Mouse (Mus musculus): ENCODE data around the gene Pdx1.

The Pdx1 gene

DNA sequence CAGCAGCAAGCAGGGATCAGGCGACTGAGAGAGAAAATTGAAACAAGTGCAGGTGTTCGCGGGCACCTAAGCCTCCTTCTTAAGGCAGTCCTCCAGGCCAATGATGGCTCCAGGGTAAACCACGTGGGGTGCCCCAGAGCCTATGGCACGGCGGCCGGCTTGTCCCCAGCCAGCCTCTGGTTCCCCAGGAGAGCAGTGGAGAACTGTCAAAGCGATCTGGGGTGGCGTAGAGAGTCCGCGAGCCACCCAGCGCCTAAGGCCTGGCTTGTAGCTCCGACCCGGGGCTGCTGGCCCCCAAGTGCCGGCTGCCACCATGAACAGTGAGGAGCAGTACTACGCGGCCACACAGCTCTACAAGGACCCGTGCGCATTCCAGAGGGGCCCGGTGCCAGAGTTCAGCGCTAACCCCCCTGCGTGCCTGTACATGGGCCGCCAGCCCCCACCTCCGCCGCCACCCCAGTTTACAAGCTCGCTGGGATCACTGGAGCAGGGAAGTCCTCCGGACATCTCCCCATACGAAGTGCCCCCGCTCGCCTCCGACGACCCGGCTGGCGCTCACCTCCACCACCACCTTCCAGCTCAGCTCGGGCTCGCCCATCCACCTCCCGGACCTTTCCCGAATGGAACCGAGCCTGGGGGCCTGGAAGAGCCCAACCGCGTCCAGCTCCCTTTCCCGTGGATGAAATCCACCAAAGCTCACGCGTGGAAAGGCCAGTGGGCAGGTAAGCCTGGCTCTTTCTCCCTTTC is at the start of gene Pdx1:
Gene Pdx1 (plus strand): TSS at position 34 of the 747 bp plus-strand sequence.
- in situ Hi-C loops (cut with MboI), result no loop called here

DNA sequence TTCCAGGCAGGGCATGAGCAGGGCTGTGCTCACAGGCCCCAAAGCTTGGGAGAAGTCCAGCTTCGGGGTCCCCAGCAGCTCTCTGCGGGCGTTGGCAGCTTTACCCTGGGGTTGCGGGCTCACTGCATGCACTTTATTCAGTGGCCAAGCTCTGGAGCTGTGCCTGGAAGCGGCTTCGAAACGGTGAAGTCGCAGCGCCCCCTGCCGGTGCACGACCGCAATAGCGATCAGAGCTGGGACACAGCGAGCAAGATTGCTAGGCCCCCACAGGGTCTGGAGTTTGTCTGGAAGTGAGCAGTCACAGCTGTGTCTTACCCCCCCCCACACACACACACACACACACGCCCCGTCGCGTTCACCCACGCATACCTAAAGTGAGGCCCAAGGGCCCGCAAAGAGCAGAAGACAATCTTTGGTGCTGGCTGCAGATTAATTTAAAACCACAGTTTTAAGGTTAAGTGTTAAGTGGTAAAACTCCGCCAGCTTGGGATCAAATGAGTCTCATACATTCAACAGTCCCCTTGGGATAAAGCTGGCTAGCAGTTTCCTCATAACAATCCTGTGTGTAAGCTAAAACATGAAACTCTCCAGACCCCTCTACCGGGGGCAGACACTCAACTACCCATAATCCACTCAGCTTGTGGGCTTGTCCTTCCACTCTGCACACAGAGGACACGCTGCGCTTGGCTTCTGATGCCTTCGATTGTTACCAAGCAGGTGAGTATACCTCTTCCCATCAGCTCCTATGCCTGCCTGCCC is 42.2 kb upstream of the Pdx1 start:
- in situ Hi-C loops (cut with MboI), result loop anchor here (10.0 kb wide), 1 partner anchor 313 kb away; no protein-coding TSS in a partner anchor

DNA sequence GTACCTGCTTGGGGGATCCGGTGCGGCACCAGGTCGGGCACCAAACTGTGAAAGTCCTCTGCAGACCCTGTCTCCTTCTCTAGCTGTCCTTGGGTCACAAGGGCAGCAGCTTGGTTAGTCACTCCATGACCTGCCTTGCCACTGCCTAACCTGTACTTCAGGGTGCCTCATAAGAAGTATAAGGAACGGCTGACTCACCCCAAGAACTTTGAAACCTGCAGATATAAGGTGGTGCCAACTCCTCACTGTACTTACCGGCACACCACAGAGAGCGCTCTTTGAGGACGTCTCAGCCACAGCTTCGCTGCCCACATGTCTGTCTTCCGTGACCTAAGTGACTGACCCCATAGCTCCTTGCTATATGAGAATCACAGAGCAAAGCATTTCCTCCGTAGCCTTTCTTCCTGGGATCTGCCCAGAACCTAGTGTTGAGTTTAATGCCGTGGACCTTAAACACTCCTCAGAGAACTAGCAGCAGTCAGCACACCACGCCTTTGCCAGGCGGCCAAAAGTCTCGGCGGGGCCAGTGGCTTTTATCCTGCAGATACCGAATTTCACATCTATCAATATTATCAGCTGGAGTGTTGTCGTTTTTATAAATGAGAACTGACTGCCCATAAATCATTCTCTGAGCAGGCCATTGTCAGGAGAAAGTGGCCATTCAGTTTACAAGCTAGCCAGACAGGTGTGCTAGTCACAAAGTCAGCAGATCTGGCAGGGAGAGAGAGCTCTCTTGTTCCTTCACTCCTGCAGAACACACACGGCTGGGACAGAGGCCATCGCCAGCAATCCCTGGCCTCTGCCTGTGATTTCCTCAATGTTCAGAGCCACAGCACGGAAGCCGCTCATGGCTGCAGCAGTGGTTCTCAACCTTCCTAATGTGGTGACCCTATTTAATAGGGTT is 34.1 kb upstream of the Pdx1 start:
- in situ Hi-C loops (cut with MboI), result loop anchor here (10.0 kb wide), 1 partner anchor 251 kb away; no protein-coding TSS in a partner anchor

DNA sequence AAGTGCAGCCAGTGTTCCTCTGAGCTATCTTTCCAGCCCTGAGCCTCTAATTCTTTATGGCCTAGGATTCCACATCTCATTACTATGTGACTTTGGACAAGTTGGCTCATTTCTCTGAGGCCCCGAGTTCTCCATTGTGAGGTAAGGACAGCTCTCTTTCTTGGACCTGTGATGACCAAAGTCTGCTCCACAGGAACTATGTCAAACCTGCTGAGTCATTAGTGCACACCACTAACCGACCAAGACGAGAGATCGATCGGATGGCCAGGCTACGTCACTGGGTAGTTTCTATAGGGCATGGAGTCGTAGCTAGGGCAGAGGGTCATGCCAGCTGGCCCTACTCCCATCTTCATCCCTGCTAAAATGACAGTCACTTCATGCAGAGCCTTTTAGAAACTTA is 25.9 kb upstream of the Pdx1 start:
- in situ Hi-C loops (cut with MboI), result no loop called here

DNA sequence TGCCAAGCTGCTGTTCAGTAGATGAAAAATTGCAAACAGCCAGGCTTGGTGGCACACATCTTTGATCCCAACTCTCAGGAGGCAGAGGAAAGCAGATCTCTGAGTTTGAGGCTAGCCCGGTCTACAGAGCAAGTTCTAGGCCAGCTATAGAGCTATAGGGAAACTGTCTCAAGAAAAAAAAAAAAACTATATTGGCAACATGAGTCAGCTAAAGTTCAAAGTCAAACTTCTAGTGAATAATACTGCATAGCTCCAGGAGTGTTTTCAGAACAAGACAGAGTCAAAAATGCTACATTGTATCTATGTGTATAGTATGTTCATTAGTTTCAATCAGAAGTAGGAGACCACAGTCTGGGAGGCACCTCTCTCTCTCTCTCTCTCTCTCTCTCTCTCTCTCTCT is 9.6 kb upstream of the Pdx1 start:
- in situ Hi-C loops (cut with MboI), result no loop called here

DNA sequence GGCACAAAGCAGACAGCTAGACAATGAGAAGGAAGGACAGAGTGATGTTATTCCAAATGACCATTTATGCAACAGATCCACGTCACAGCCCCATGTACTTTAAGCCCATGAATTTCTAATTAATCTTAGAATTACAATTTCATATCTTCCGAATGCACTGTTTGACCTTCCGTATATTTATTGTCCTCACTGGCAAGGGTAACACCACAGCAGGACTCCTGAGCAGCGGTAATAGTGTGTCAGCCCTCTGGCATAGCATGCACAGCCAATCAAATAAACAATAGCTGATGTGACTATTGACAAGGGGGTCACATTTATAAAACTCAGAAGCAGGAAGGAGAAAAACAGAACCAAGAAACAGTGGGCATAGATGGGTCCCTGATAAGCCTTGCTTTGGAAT is 9.0 kb upstream of the Pdx1 start:
- in situ Hi-C loops (cut with MboI), result no loop called here

DNA sequence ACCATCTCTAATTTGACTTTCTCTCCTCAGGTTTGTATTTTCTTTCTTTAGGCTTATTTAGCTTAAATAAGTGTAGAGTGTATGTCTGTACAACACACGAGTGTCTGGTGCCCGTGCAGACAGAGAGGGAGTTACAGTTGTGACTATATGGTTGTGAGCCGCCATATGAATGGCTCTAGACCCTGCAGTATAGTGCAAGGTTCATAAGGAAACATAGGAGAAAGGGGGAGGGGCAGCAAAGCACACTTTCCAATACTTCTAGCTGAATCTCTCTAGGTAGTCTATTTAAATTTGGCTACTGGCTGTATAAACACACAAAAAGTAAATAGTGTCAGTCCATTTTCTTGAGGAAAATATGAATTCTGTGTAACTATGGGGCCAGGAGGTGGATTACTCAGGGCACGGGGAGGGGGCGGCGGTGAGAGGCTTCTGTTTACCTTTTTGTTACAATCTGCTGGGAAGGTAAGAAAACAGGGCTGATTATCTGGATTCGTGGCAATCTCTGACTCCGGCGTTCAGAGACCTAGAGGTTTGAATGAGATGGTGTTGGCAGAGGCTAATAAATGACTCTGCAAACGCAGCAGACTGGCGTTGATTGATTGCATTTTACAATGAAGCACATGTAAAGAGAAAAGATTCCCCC is 7.7 kb upstream of the Pdx1 start:
- in situ Hi-C loops (cut with MboI), result no loop called here

DNA sequence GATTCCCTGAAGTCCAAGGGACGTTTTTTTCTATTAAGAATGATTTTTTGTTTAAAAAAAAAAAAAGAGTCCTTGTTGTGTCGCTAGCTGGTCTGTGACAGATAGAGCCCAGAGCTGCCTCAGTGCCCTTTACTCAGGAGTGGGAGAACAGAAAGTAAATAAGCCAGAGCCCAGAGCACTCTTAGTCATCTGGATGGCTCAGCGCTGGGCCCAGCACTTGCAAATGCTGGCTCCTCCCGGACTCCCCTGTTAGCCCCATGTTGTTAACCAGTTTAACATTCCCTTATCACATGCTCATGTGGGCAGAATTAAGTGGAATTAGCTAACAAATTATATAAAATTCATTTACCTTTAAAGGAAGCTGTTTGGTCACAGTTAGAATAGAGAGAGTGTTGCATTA is 5.8 kb upstream of the Pdx1 start:
- in situ Hi-C loops (cut with MboI), result no loop called here

DNA sequence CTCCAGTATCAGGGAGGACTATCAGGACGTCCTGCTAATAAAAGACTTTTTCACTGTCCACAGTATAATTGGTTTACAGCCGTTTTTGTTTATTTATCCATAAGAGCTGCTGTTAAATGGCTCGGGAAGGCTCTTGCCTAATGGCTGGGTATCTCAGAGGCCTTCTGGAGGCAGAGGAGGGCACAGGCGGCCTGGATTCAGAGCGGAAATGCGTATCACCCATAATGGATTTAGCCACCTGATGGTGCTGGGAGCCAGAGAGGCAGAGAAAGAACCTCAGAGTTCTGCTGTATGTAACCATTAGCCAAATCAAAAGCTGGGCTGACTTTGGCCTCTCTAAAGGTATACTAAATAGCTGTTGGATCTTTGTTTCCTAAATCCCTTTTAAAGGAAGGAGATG is 2.3 kb upstream of the Pdx1 start:
- in situ Hi-C loops (cut with MboI), result no loop called here

DNA sequence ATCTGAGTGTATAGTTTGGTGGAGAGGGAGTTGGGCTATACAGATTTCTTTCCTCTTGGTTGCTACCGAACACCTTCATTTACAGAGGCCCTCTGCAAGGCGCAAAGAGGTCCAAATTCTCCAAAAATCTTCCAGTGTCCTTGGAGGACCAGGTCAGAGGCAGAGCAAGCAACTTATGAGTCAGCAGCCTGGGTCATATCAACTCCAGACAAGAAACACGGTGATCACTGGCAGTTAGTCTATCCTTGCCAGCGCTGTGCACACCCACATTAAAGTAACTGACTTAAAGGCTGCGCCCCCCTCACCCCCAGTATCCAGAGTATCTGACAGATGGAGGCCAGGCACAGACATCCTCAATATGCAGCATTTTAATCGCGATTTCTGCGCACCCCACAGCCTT is 1.0 kb upstream of the Pdx1 start:
- in situ Hi-C loops (cut with MboI), result no loop called here

DNA sequence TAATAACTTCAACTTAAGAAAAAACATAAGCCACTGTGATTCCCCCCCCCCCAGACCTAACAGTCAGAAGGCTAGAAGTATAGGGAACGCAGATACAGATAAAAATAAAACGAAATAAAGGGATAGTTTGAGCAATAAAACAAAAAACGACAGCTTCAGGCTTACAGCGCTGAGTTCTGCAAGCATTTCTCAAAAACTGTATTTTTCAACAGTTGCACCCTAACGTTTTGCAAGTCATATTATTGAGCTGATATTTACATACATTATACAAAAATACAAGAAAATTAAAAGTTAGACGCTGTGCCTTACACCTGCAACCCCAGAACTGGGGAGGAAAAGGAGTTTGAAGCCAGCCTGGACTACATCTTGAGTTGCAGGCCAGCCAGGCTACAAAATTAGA is 388 bp upstream of the Pdx1 start:
- in situ Hi-C loops (cut with MboI), result no loop called here

DNA sequence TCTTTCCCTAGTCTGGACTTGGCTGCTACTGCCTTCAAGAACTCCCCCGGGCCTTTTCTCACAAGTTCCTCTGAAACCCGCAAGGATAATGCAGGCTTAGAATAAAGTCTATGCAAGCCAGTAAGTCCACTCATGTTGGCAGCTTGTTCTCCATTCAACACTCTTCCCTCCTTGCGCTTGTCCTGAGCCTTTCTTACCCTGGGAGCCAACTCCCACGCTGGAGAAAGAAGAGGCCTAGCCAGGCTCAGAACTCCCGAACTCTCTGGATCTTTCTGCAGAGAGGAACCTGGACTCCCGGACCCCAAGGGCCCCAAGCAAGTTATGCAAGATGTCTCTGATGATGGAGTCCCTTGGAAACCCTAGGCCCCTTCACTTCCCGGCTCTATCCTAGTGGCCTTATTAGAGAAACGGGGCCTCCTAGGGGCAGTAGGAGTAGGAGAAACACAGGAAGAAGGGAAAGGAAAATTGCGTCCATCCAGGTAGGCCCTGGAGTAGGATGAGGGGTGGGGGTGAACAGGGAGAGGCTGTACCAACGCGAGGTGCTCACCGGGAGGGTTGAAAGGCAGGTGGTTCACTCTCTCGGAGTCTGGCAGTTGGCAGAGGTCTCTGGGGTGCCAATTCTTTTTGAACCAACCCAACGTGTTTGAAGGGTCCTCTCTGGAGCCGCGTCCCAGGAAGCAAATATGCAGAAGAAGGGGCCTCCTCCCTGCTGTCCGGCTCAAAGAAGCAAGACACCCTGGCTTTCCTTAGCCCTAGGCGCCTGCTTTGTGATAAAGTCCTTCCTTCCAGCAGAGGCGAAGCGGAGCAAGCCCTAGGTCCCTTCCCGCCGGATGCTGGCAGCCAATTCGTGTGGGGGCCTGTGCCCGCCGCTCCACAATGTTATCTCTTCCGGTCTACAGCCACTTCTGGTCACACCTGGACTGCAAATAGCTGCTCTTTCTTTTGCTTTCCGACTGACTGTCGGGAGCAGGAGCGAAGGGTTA is 1.2 kb downstream of the Pdx1 start:
- in situ Hi-C loops (cut with MboI), result no loop called here

DNA sequence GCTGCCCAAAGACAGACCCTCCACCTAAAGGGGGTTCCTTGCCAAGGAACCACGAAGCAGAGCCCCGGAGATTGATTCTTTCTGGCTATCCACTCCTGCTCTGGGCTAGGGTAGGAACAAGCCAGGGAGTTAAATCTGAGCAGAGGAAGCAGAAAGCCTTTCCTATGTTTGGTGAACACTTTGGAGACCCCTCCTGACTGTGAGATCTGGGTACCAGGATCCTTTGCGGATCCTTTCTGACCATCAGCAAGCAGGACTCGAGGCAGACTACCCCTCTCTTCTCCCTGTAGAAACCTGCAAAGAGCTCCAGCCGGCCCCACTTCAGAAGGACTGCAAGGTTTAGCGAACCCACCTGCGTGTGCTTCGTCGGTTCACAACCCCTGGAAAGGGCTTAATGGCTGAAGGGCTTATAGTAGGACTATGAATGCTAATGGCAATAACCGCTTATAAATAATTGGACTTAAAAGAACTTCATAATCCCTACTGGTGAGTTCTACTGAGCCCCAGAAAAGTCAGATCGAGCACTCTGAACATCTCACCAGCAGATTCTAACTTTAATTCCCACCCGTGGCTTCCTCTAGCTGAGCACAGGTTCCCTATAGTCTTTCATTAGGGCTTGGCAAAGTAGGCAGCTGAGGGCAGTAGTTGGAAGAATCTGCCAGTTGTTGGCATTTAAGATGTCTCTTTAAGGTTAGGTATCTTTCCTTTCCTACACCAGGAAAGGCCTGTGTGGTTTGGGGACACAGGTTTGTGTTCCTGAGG is 2.5 kb downstream of the Pdx1 start:
- in situ Hi-C loops (cut with MboI), result no loop called here

DNA sequence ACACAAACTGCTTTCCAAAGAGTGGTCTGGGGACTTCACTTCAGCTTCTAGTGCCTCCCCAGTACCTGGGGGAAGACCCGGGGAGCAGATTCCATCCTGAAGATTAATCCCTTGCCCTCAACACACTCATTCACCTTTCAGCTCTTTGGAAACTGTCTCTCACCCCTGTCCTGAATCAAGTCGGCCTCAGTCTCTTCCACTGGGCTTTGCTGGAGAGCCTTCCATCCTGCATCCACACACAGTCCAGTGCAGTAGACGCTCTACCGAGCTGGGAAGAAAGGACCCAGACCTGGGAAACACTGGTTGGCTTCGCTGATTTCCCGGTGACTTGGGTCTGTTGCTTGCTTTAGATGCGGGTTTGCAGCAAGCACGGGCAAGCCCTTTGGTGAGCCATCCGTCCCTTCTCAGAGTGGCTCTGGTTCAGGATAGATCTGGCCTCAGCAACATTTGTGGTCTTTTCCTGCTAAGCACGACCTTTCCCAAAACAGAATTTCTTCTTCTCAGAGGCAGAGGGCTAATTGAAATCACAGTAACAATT is 3.1 kb downstream of the Pdx1 start:
- in situ Hi-C loops (cut with MboI), result no loop called here

DNA sequence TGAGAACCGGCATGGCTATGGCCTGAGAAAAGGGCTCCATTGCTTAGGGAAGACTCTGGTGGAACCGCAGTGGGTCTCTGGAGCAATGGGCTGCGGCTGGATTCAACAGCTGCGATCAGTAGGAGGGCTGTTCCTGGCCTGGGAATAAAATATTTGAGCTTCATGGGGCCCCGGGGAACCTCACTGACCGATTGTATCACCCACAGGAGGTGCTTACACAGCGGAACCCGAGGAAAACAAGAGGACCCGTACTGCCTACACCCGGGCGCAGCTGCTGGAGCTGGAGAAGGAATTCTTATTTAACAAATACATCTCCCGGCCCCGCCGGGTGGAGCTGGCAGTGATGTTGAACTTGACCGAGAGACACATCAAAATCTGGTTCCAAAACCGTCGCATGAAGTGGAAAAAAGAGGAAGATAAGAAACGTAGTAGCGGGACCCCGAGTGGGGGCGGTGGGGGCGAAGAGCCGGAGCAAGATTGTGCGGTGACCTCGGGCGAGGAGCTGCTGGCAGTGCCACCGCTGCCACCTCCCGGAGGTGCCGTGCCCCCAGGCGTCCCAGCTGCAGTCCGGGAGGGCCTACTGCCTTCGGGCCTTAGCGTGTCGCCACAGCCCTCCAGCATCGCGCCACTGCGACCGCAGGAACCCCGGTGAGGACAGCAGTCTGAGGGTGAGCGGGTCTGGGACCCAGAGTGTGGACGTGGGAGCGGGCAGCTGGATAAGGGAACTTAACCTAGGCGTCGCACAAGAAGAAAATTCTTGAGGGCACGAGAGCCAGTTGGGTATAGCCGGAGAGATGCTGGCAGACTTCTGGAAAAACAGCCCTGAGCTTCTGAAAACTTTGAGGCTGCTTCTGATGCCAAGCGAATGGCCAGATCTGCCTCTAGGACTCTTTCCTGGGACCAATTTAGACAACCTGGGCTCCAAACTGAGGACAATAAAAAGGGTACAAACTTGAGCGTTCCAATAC is 4.7 kb downstream of the Pdx1 start:
- in situ Hi-C loops (cut with MboI), result no loop called here

DNA sequence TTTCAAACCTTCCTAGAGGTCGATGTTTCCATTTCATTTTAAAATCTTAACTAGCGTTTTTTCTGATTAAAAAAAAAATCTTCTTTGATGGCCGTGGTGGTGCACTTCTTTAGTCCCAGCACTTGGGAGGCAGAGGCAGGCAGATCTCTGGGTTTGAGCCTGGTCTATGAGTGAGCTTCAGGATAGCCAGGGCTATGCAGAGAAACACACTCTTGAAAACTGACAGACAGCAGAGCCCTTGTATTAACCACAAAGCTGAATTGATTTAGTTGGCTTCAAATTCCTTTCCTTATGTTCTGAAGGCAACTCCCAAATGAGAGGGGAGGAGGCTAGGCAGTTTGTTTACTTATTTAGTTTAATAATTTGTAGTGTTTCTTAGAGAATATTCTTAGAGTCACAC is 6.0 kb downstream of the Pdx1 start:
- in situ Hi-C loops (cut with MboI), result no loop called here

DNA sequence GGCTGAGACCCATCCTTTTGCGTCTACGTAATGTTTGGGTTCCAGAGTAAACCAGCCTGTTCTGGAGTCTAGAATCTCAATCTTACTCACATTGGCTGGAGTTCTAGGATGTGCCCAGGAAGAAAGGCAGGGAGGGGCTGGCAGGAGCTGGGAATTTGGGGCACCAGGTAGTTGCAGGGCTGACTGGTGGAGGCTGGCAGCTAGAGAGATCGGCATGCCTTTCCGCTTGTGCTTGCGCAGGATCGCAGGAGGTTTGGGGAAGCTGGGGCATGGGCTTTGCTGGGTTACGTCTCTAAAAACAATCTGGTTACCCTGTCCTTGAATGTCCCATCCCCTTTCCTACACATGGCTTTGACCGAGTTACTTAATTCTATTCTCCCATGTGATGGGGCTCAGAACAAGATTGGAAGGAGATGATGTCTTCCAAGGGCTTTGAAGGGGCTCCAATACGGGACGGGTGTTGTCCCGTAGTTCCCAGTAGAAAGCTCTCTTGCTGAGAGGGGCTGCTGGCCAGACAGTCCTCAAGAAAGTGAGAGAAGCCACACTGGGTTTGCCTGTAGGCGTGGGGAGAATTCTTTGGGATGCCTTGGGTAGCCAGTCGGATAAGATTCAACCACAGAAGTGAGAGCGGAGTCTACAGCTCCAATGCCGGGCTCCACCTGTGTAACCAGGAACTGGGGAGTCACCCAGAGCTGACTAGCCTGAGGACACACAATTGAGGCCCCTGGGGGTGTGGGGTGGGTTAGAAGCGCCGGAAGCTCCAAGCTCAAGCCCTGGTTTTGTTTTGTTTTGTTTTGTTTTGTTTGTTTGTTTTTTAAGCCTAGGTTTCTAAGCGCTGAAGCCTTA is 7.2 kb downstream of the Pdx1 start:
- in situ Hi-C loops (cut with MboI), result no loop called here

DNA sequence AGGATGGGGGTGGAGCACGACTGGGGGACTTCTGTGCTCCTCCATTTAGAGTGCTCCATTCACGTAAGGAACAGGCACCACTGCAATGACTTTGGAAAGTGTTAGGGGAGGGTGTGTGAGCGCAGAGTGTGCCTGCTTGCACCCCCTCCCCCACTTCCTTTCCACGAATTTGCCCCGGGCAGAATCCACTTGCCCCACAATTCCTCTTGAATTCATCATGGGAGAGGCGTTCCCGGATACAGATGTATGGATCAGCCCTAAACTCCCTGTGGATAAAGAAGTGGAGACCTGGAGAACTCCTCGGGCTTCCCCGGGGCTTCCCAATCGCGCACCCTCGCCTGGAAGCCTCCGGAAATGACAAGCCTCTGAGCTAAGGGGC is 7.8 kb downstream of the Pdx1 start:
- in situ Hi-C loops (cut with MboI), result no loop called here
